In genomic region chr5:28167611-28168252, GRCm38 (mm10) we compare ENCODE assay signal across 8 mouse cellular contexts. TPM values are rescaled to one million over a fixed set of nuclear protein-coding genes. Genes with fewer than 3 reads are reported as not detected.
DNase-seq lines count a peak whose midpoint lies in the region; ATAC-seq lines count a peak whose summit lies in the region.

No protein-coding gene starts in this region.

- peak overlapping the region; percentile 69 for H3K4me2 ChIP-seq in hindbrain, embryonic 14.5 days (replicated peaks)
- peak overlapping the region; percentile 79 for H3K4me2 ChIP-seq in midbrain, embryonic 14.5 days (ENCODE audit: low read length)
- no peak overlapping the region for H3K4me2 ChIP-seq in forebrain, embryonic 13.5 days

- peak overlapping the region; percentile 83 for H3K27ac ChIP-seq in hindbrain, embryonic 14.5 days
- peak overlapping the region; percentile 96 for H3K27ac ChIP-seq in midbrain, embryonic 14.5 days (replicated peaks; ENCODE audit: low read depth, low read length)
- no peak overlapping the region for H3K27ac ChIP-seq in forebrain, embryonic 13.5 days

- intact Hi-C loops in left cerebral cortex, postnatal 36 days (cut with DNase I) = loop anchor here (2.0 to 10.0 kb wide), 2 partner anchors 147 to 1303 kb away; partner anchors contain the start of gene Rbm33
- intact Hi-C loops in left cerebral cortex, postnatal 25 days (cut with DNase I) = loop anchor here (2.0 kb wide), 3 partner anchors 43 to 1303 kb away; partner anchors contain the start of gene Rbm33

- H3K4me3 ChIP-seq in hindbrain, embryonic 14.5 days (replicated peaks; ENCODE audit: low read length) = peak overlapping the region; percentile 49
- H3K4me3 ChIP-seq in midbrain, embryonic 14.5 days (replicated peaks; ENCODE audit: low read depth, low read length) = peak overlapping the region; percentile 73
- H3K4me3 ChIP-seq in forebrain, embryonic 13.5 days = no peak overlapping the region

- ATAC-seq in common myeloid progenitor, adult 5-6 weeks (replicated peaks; ENCODE audit: low read depth, poor library complexity, severe bottlenecking) = 0 out of 2 replicates have a peak, but pooled peaks have one; percentile 10
- no peak for ATAC-seq in hindbrain, embryonic 14.5 days (ENCODE audit: low FRiP score)
- ATAC-seq in midbrain, embryonic 14.5 days (ENCODE audit: low FRiP score, low TSS enrichment) = no peak
- ATAC-seq in forebrain, embryonic 13.5 days = no peak

- H3K9me3 ChIP-seq in hindbrain, embryonic 14.5 days (ENCODE audit: control insufficient read depth, low read length) = no peaks in the 10 kb centered on the region
- H3K9me3 ChIP-seq in midbrain, embryonic 14.5 days (ENCODE audit: control insufficient read depth, low read length) = no peaks in the 10 kb centered on the region
- no peaks in the 10 kb centered on the region for H3K9me3 ChIP-seq in forebrain, embryonic 13.5 days (replicated peaks)

- peak; percentile 19 to 22 for DNase-seq in left cerebral cortex, postnatal 36 days (ENCODE audit: low spot score in 2 of 2)
- no peak for DNase-seq in left cerebral cortex, postnatal 25 days (ENCODE audit: low spot score in 2 of 2)
- no peak for DNase-seq in hindbrain, embryonic 14.5 days (ENCODE audit: low spot score)
- peak; percentile 75 for DNase-seq in midbrain, embryonic 14.5 days
- no peak for DNase-seq in spleen, postnatal 4 days (ENCODE audit: low spot score in 2 of 2)
- no peak for DNase-seq in spleen, adult 12 weeks (ENCODE audit: low spot score)

- no peaks in the 10 kb centered on the region for H3K36me3 ChIP-seq in hindbrain, embryonic 14.5 days (replicated peaks; ENCODE audit: control insufficient read depth, insufficient read depth)
- H3K36me3 ChIP-seq in midbrain, embryonic 14.5 days (ENCODE audit: control insufficient read depth, insufficient read depth, low read length) = peaks cover 17% of the 10 kb centered on the region
- H3K36me3 ChIP-seq in forebrain, embryonic 13.5 days (ENCODE audit: poor library complexity, severe bottlenecking) = no peaks in the 10 kb centered on the region

- 1% methylated on average over 29 of the region's 29 CpGs for WGBS in hindbrain, embryonic 14.5 days
- 0% methylated on average over 29 of the region's 29 CpGs for WGBS in midbrain, embryonic 14.5 days
- 1% methylated on average over 29 of the region's 29 CpGs for WGBS in forebrain, embryonic 13.5 days

- peaks cover 10% of the 10 kb centered on the region; the same call in 1 of the 2 replicates for H3K4me1 ChIP-seq in hindbrain, embryonic 14.5 days (replicated peaks; ENCODE audit: control insufficient read depth, insufficient read depth, low read length)
- H3K4me1 ChIP-seq in midbrain, embryonic 14.5 days (ENCODE audit: control insufficient read depth, insufficient read depth, low read length) = peaks cover 12% of the 10 kb centered on the region; the same call in 1 of the 2 replicates
- H3K4me1 ChIP-seq in forebrain, embryonic 13.5 days = peaks cover 17% of the 10 kb centered on the region

- peaks cover 82% of the 10 kb centered on the region for H3K27me3 ChIP-seq in hindbrain, embryonic 14.5 days (ENCODE audit: control insufficient read depth, insufficient read depth, low read length)
- peaks cover 25% of the 10 kb centered on the region for H3K27me3 ChIP-seq in midbrain, embryonic 14.5 days (ENCODE audit: control insufficient read depth, insufficient read depth, low read length)
- peaks cover 95% of the 10 kb centered on the region for H3K27me3 ChIP-seq in forebrain, embryonic 13.5 days

- H3K9ac ChIP-seq in hindbrain, embryonic 14.5 days = peak overlapping the region; percentile 67
- H3K9ac ChIP-seq in midbrain, embryonic 14.5 days (replicated peaks; ENCODE audit: low read length) = peak overlapping the region; percentile 94
- H3K9ac ChIP-seq in forebrain, embryonic 13.5 days = no peak overlapping the region

RNA-seq across cellular contexts. Expression of gene En2, which starts 2.2 kb away (rescaled TPM):
- total RNA-seq in left cerebral cortex, postnatal 36 days (2021) = under 1 TPM; 0.20 to 0.44 TPM
- total RNA-seq in left cerebral cortex, postnatal 25 days (2021) = under 1 TPM; 0.14 to 0.25 TPM
- not detected in 2 replicates for total RNA-seq in common myeloid progenitor, adult 5-6 weeks (2017)
- polyA plus RNA-seq in hindbrain, embryonic 14.5 days (2014; fragmentation: Nextera tagmentation; extraction: Ambion mirVana) = 0.07 and 0.98 TPM in 2 replicates
- 3.8 TPM in 2 replicates for polyA plus RNA-seq in midbrain, embryonic 14.5 days (2014; fragmentation: Nextera tagmentation; extraction: Ambion mirVana)
- 0.04 TPM in 1 of 2 replicates, not detected in the other for polyA plus RNA-seq in forebrain, embryonic 13.5 days (2015; fragmentation: Nextera tagmentation; extraction: Ambion mirVana)

Comparison
In these comparisons a context has a peak if more than half of its experiments do, and no peak if none do; other contexts are left out.
1. DNase-seq: peak in left cerebral cortex, postnatal 36 days (2 of 2) and midbrain, embryonic 14.5 days (single experiment); none in left cerebral cortex, postnatal 25 days (0 of 2), hindbrain, embryonic 14.5 days (single experiment), spleen, postnatal 4 days (0 of 2) and spleen, adult 12 weeks (single experiment).